Mouse (Mus musculus): Measurements from ENCODE around the gene Dusp12.

DNA sequence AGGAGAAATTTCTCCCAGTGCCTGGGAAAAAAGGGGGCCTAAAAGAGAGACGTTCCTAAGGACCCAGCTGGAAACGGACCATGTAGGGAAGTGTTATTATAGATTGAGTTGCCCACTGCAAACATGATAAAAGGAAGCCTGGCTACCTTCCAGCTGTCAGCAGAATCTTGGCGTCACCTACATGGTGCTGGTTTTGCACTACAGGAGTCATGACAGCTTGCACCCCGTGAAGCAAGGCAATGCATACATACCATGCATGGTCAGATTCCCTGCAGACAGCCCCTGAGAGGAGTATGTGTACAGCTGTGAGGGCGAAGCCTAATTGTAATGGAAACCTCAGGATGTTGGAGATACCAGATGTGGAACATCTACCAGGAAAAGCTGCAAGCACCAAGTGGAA, 30.3 kb upstream of the Dusp12 start:
- TF ChIP-seq POLR2A (IDR thresholded peaks at IDR 0.05; ENCODE audit: extremely low read depth, insufficient read depth, low read length) (no peak), CTCF (IDR thresholded peaks at IDR 0.05; ENCODE audit: extremely low read depth, insufficient read depth, low read length) (no peak)

All from cortical plate, adult 2 months (tissue).